Mouse (Mus musculus) limb, embryonic 15.5 days (tissue): ENCODE data around the gene Dda1. TPM values are rescaled to one million over a fixed set of nuclear protein-coding genes. Genes with fewer than 3 reads are reported as not detected.

Source experiments
- ATAC-seq: fragments of 200-750 bp; cut with Nextera tagmentation; 2 replicates; pipeline ENCODE4 v1.8.0; 2017; ENCODE audit warnings: low read depth, moderate TSS enrichment; ENCODE audit not compliant: insufficient number of reproducible peaks, low FRiP score, low TSS enrichment
- H3K27ac ChIP-seq: fragments of 300-500 bp; sonication (generic); 2 replicates; pipeline ENCODE4 v1.5.1; 2015; ENCODE audit warnings: moderate library complexity, mild to moderate bottlenecking, inconsistent platforms
- H3K27me3 ChIP-seq: fragments of 300-500 bp; sonication (generic); 2 replicates; pipeline ENCODE4 v1.6.1; 2015; ENCODE audit warnings: inconsistent platforms
- H3K36me3 ChIP-seq: fragments of 300-500 bp; sonication (generic); 2 replicates; pipeline ENCODE4 v1.6.1; 2015; ENCODE audit warnings: inconsistent platforms
- H3K4me1 ChIP-seq: fragments of 300-500 bp; sonication (generic); 2 replicates; pipeline ENCODE4 v1.6.1; 2015; ENCODE audit warnings: inconsistent platforms
- H3K4me2 ChIP-seq: fragments of 300-500 bp; sonication (generic); 2 replicates; pipeline ENCODE4 v1.6.1; 2015; ENCODE audit warnings: mild to moderate bottlenecking, inconsistent platforms
- H3K4me3 ChIP-seq: fragments of 300-500 bp; sonication (generic); 2 replicates; pipeline ENCODE4 v1.5.1; 2015; ENCODE audit warnings: mild to moderate bottlenecking, inconsistent platforms
- H3K9ac ChIP-seq: fragments of 300-500 bp; sonication (generic); 2 replicates; pipeline ENCODE4 v1.6.1; 2015; ENCODE audit warnings: inconsistent platforms
- H3K9me3 ChIP-seq: fragments of 300-500 bp; sonication (generic); 2 replicates; pipeline ENCODE4 v1.6.1; 2016; ENCODE audit warnings: inconsistent platforms
- WGBS: fragments of 180-500 bp; shearing (Covaris S2); methylation state at CpG from one replicate; pipeline ENCODE4 v1.1.7; 2015; 5-methylcytosine and 5-hydroxymethylcytosine counted together
- polyA plus RNA-seq: library from polyadenylated mRNA; unstranded; fragments of >200 nt; fragmentation: Nextera tagmentation; extraction: Ambion mirVana; gene quantifications from 2 replicates; pipeline ENCODE4 v1.2.1, GENCODE M21; 2015

Gene Dda1
- polyA plus RNA-seq, 1 experiment from 2014 or later = 98.4 TPM

GRCm38 (mm10) chr8:71521634-71522033 is 52.6 kb downstream of the Dda1 start:
- Histone ChIP-seq H3K9me3 (no peaks in the 10 kb centered on the region), H3K27me3 (peaks cover 38% of the 10 kb centered on the region), H3K36me3 (no peaks in the 10 kb centered on the region), H3K4me3 (peak overlapping the region; percentile 4; the same call in 1 of the 2 replicates), H3K9ac (no peak overlapping the region), H3K4me1 (peaks cover 20% of the 10 kb centered on the region), H3K4me2 (peak overlapping the region; percentile 34), H3K27ac (no peak overlapping the region)
- 2% methylated on average over 17 of the region's 17 CpGs for WGBS
- ATAC-seq = peak; percentile 78

DNA sequence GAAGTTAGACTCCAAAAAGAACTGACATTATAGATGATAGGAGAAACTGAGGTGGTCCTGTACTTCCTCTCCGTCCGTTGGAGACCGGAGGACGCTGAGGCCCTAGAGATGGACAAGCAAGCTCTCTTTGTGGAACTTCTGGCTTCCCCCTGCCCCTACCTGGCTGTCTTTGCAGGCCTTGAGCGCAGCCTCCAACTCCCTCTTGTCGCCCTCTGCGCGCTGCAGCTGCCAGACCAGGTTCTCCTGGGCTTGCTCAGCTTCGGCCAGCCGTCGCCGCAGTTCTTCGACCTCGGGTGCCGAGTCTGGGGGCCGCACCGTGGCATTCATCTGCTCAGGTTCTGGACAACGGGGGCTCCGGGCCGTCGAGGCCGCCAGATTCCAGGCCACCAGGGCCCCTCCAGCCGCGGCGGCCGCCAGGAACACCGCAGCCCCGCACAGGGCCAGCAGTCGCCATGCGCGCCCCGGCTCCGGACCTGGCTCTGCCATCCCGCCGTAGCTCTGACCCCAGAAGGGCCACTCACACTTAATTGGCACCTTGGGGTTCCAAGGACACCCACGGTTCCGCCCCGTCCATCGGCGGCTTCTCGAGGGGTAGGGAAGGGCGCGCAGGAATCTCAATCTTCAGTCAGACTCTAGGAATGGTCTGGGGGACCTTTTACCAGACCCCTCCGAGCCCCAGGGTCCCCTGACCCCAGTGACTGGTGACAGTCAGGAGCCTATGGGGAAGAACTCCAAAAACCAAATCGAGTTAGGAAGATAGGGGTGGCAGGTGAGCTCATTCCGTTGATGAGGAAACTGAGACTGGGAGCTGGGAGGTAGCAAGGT is 56.4 kb downstream of the Dda1 start, which contains the start of gene Ccdc194:
Gene Ccdc194 (minus strand): TSS at position 486 of the 825 bp plus-strand sequence.
- Histone ChIP-seq H3K27ac (no peak within 1 kb of the TSS), H3K4me2 (0 out of 2 replicates have a peak within 1 kb of the TSS, but pooled peaks have one; percentile 17), H3K4me1 (peaks cover 29% of the 10 kb centered on the region), H3K27me3 (peaks cover 43% of the 10 kb centered on the region), H3K4me3 (no peak within 1 kb of the TSS), H3K36me3 (no peaks in the 10 kb centered on the region), H3K9ac (no peak within 1 kb of the TSS), H3K9me3 (no peaks in the 10 kb centered on the region)
- 13% methylated on average over 46 of the region's 46 CpGs for WGBS
- ATAC-seq = no peak

Other genes with a start within 250 kb of the Dda1 start
- gene Myo9b, start 196.5 kb upstream of the Dda1 start, polyA plus RNA-seq = 25.5 and 27.1 TPM in 2 replicates
- gene Haus8, start 196.3 kb upstream of the Dda1 start, polyA plus RNA-seq = 52.2 and 54.9 TPM in 2 replicates
- gene Use1, start 102.4 kb upstream of the Dda1 start, polyA plus RNA-seq = 104 and 105 TPM in 2 replicates
- 5.7 and 7.0 TPM in 2 replicates for gene Ocel1, start 97.9 kb upstream of the Dda1 start, polyA plus RNA-seq
- gene Nr2f6, start 87.2 kb upstream of the Dda1 start, polyA plus RNA-seq = 40.4 and 42.9 TPM in 2 replicates
- 10.3 and 13.4 TPM in 2 replicates for gene Ushbp1, start 73.4 kb upstream of the Dda1 start, polyA plus RNA-seq
- 84.9 and 90.7 TPM in 2 replicates for gene Babam1, start 72.3 kb upstream of the Dda1 start, polyA plus RNA-seq
- 30.2 and 30.6 TPM in 2 replicates for gene Ankle1, start 63.2 kb upstream of the Dda1 start, polyA plus RNA-seq
- 65.7 and 67.2 TPM in 2 replicates for gene Abhd8, start 5.5 kb upstream of the Dda1 start, polyA plus RNA-seq
- 100 and 122 TPM in 2 replicates for gene Mrpl34, start 4.2 kb upstream of the Dda1 start, polyA plus RNA-seq
- 1.3 and 1.4 TPM in 2 replicates for gene Ano8, start 16.8 kb downstream of the Dda1 start, polyA plus RNA-seq
- gene Gtpbp3, start 18.9 kb downstream of the Dda1 start, polyA plus RNA-seq = 16.5 and 19.2 TPM in 2 replicates
- 56.9 and 66.3 TPM in 2 replicates for gene Plvap, start 42.6 kb downstream of the Dda1 start, polyA plus RNA-seq
- 1.5 and 1.8 TPM in 2 replicates for gene Ccdc194, start 56.5 kb downstream of the Dda1 start, polyA plus RNA-seq
- 33.6 and 36.4 TPM in 2 replicates for gene Bst2, start 68.3 kb downstream of the Dda1 start, polyA plus RNA-seq
- 95.7 and 102 TPM in 2 replicates for gene Mvb12a, start 73.7 kb downstream of the Dda1 start, polyA plus RNA-seq
- 0.74 and 0.84 TPM in 2 replicates for gene Tmem221, start 89.7 kb downstream of the Dda1 start, polyA plus RNA-seq
- 0.14 TPM in 1 of 2 replicates, not detected in the other for gene Nxnl1, start 97.4 kb downstream of the Dda1 start, polyA plus RNA-seq
- gene Slc27a1, start 99.7 kb downstream of the Dda1 start, polyA plus RNA-seq = 44.5 and 45.3 TPM in 2 replicates
- gene Pgls, start 123.0 kb downstream of the Dda1 start, polyA plus RNA-seq = 200 and 202 TPM in 2 replicates
- 5.0 and 5.9 TPM in 2 replicates for gene Fam129c, start 128.4 kb downstream of the Dda1 start, polyA plus RNA-seq
- gene Colgalt1, start 141.8 kb downstream of the Dda1 start, polyA plus RNA-seq = 105 and 108 TPM in 2 replicates
- gene Unc13a, start 202.6 kb downstream of the Dda1 start, polyA plus RNA-seq = 0.69 and 0.76 TPM in 2 replicates
- gene Jak3, start 207.1 kb downstream of the Dda1 start, polyA plus RNA-seq = 5.3 and 6.4 TPM in 2 replicates
- gene Insl3, start 220.0 kb downstream of the Dda1 start, polyA plus RNA-seq = 0.63 and 0.96 TPM in 2 replicates
- 1.7 and 2.6 TPM in 2 replicates for gene B3gnt3, start 232.6 kb downstream of the Dda1 start, polyA plus RNA-seq